Mouse (Mus musculus) right cerebral cortex, postnatal 10 days (tissue): ENCODE data around the gene Peak1.

Experiments used
- DNase-seq, 2 experiments: peaks; one replicate each; pipeline ENCODE4 v3.0.0; 2021; ENCODE audit warnings: low spot score in 2 of 2

The Peak1 gene

DNA sequence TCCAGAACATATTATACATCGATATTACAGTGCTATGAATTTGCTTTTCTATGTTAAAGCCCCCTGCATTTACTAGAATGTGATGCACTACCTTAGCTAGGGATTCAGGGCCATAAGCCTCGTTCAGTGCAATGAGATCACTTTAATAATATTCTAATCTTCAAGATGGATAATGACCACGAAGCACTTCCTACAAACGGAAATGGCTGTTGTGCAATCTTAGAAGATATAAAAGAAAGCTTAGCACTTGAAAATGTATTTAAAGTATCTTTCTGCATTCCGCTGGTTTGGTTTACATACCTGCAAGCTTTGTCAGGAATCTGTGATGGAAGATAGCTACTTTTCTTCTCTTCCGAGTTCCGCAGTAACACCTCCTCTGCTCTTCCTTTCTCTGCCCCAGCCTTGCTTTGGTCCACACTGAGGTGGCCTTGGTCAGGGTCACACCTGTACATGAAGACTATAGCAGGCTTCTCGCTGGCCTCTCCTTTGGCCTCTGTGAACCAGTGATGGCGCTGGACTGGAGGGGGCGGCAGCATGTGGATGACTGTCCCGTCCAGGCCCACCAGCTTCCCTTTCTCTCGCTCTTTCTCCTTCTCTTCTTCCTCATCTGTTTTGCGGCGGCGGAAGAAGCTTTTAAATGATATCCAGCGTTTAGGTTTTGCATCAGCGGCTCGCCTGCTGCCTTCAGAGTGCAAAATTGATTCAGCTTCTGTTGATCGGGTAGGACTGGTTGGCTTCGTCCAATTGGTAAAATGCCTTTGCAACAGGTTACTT is 160.5 kb downstream of the Peak1 start:
- DNase-seq: no peak

DNA sequence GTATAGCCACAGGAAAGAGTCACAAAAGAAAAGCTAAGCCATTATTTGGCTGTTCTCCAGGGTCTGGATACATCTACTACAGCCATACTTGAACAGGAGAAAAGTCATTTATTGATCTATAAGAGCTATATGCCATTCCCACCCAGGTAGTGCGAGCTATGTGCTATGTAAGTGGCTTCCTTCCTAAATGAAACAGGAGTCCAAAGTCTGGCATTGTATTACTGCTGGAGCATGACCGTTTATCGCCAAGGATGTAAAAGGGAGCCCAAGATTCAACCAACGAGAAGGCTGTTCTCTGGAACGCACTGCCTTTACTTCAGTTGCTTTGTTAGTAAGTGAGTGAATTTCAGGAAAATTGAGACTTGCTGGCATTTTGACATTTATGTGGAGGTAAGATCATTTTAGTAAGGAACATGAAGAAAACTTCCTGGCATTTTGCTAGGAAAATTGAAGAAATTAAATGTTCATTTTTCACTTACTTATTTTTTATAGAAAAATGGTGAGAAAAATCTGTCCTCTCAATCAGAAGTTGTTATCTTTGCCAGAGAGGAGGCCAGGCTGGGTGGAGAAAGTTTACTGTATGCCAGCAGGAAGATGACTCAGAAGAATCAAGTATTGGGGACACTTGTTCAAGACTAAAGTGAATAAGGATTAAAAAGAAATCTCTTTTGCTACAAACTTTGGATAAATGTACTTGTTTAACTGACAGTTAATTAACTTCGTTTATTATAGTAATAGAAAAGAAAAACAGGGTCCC is 162.0 kb downstream of the Peak1 start:
- no peak for DNase-seq

DNA sequence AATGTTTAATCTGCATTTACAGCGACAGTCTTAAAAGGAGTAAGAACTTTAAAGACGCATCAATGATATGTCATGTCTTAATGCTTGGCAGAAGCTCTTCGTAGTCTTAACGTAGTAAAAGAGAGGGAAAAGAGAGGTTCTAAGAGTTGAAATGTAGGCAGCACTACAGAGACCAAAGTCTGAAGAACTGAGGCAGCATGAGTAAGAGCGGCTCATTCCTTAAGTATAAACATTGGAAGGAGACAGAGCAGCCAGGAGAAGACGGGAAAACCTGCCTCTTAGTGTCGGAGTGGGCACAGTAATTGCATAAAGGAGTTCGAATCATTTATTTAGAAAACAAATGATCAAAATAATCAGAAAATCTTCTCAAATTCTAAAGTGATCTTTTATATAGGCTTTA is 173.5 kb downstream of the Peak1 start:
- DNase-seq: no peak

DNA sequence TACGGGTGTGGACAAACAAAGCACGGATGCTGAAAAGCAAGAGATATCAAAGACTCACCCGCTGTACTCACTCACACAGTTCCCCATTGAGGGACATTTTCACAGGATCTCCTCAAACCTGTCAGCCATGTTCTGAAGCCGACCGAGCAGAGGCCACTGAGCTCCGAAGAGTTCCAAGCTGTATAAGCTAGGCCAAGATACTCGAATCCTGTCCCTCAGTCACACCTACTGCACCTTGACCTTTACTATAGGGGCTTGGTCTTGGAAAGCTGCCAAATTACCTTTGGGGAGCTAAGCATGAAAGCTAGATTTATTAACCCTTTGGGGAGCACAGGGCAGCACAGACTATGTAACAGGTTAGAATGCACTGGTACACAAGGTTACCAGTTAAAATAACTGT is 174.0 kb downstream of the Peak1 start:
- no peak for DNase-seq

DNA sequence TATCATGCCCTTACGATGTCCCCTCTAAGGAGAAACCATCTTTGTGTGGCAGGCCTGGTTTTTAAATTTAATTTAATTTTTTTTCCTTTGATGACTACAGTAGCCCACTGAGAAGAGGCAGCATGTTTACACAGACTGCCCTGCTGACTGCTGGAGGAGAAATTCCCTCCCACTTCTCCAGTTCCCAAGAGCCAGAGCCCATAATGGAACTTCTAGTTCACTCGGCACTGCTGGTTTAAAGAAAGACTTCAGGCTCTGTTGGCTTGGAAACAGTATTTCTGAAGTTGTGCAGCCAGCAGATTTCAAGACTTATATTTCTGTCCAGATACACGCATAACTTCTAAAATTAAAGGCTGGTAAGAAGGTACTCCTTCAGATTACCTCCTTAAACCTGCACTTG is 175.2 kb downstream of the Peak1 start:
- peak; percentile 39 to 55 for DNase-seq

DNA sequence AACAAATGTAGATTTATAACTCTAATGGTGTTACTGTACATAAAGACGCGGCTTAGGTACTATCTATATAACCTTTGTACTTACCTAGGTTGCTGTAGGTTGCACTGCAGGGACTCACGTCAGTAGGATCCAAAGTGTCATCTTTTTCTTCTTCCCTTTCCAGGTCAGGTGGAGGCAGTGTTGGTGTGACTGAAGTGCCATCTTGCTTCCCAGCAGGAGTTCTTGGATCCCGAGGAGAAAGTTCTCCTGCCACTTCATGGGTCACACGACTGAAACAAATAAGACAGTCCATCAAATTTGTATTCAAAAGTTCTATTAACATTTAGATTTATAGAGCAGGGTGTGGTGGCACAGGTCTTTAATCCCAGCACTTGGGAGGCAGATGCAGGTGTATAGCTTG is 176.8 kb downstream of the Peak1 start:
- DNase-seq: no peak

DNA sequence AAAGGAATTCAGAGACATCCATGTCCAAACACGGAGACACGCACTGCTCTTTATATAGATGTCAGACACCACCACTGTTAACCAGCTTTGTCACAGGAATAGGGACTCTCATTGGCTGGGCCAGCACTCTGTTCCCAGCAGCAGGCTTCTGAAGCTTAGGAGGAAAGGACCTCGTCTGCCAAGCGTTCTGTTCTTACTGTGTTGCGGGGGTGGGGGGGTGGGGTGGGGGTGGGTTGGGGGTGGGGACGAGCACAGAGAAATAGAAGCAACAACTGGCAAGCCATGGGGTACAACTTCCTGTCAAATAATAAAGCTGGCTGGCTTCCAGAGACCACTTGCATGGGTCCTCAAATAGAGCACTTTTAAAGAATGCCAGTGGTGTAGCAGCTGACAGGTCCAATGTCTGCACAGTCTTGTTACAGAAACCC is 182.0 kb downstream of the Peak1 start:
- peak; percentile 57 to 66 for DNase-seq

DNA sequence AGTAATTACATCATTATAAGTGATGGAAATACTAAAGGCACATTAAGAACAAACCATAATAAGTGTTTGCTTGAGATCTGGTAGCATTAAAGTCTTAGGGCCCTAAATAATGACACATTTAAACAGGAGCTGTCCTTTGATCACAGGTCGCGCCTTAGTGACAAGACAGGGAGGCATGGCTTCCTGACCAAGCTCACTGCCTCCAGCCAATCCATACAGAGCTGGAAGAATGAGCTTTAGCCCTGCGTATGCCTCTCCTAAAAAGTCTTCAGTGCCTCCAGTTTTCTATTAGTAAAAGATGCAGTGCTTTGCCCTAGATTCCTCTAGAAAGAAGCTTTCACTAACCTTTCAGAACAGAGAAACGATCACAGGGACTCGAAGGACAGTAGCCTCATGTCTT is 182.6 kb downstream of the Peak1 start:
- DNase-seq: no peak

DNA sequence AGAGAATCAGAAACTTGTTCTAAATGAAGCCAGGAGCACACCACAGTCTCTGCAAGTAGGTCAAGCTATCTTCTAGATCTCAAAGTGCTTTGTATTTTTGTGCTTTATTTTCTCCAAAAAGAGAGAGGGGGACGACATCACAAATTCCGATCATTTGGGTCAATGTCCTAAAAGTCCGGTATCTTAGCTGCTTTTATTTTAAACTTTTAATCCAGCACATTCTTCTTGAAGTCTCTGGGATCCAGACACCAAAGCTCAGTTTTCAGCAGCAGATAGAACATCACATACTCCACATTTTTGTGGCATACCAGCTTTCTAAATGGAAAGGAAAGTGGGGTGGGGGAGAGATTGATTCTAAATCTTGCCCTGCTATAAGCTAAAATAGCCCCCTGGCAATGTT is 183.3 kb downstream of the Peak1 start:
- no peak for DNase-seq

DNA sequence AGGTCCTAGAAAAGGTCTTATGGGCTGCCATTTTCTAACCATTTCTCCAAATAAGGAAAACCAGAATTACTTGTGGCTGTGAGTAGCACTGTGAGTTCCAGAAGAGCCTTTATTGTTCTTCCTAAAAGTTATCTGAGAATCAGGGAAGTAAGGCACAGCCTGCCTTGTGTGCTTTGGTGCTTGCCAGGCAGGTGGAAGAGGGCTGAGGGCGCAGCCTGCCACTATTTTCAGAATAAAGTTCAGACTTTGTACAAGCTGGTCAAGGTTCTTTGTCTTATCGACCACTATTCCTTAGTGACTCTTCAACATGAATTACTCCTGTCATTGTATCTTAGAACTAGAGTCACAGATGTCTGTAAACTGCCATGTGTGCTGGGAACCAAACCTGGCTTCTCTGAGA is 184.6 kb downstream of the Peak1 start:
- DNase-seq: no peak

DNA sequence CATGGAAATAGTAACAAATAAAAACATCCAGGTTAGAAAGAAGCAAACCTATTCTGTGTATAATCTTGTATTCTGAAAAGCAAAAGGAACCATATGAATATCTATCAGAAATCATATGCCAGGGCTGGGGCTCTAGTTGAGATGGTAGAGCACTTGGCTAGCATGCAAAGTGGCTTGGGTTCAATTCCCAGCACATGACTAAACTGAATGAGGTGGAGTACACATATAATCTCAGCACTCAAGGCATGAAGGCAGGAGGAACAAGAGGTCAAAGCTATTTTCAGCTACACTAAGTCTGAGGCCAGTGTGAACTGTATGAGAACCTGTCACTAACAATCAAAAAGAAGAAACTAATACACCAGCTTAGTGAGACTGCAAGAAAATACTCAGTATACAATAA is 187.0 kb downstream of the Peak1 start:
- no peak for DNase-seq

DNA sequence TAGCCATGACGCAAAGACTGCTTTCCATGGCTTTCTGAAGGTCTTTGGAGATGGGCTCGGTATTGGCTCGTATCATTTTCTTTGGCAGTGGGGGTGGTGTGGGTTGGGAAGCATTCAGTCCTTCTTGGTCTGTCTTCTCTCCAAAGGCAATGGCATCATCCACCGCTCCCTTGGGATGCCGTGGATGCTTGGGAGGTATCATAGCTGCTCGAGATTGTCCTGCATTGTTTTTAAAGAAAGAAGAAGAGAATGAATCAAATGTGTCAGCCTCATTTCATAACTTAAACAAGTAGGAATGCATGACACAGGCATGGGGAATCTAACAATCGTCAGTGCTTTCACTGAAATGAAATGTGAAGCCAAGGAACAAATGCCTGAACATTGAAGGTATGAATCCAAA is 190.2 kb downstream of the Peak1 start:
- no peak for DNase-seq

DNA sequence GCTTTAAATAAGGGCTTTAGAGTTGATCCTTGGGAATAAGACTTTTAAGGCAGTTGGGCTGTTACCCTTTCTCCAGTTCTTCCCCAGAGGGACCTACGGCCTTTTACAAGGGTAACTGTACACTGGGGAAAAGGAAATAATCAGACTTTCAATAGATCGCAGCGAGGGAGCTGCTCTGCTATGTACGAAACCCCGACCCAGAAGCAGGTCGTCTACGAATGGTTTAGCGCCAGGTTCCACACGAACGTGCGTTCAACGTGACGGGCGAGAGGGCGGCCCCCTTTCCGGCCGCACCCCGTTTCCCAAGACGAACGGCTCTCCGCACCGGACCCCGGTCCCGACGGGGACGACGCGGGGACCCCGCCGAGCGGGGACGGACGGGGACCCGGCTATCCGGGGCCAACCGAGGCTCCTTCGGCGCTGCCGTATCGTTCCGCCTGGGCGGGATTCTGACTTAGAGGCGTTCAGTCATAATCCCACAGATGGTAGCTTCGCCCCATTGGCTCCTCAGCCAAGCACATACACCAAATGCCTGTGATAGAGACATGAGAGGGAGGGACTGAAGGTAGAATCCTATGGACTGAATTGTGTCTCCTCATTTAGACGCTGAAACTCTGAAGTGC is 194.3 kb downstream of the Peak1 start:
- peak; percentile 65 to 67 for DNase-seq

DNA sequence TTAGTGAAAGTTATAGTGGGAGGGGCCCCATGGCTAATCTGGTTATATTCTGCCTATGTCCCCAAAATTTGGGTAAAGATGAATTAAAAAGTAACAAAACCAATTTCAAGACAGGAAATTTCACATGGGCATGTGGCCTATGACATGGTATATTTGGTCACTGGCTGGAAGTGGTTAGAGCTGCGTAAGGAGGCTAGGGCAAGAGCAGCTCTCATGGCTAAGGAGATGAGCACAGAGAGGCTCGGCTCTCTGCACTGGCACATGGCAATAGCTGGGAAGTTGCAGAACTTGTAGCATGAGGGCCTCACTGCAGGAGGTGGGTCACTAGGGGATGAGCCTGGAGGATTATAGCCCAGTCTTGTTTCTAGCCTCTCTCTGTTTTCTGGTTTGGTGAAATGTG is 199.0 kb downstream of the Peak1 start:
- no peak for DNase-seq

DNA sequence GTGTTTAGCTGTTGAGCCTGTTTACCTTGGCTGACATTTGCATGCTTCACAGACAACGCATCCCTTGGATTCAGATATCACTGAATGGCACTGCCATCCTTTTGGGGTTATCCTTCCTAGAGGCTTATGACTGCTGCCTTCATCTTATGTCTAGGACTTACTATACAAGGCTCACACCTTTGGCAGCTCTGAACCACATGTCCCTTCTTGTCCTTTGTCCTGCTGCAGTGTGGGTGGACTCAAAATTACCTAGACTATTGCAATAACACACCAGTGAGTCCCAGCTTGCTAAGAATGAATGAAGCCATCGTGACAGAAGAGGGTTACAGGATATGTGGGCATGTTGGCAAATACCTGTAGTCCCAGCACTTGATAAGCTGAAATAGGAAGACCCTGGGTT is 199.8 kb downstream of the Peak1 start:
- no peak for DNase-seq

DNA sequence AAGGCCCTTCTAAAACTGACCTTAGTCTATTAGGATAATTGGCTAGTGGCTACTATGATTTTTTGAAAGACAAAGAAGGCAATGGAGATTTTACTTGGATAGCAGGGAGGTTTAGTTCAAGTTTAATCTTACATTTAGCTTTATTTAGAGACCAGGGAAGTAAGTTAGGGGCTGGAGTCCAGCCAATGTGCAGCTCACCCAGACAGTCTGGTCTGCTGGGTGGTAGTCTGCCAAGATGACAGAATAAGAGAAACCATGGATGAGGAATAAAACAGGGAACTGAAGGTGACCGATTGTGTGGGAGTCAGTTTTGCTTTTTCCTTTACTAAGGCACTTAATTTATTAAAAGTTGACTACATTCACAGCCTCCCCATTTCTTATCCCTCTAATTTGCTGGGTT is 200.5 kb downstream of the Peak1 start:
- peak; percentile 52 to 65 for DNase-seq

DNA sequence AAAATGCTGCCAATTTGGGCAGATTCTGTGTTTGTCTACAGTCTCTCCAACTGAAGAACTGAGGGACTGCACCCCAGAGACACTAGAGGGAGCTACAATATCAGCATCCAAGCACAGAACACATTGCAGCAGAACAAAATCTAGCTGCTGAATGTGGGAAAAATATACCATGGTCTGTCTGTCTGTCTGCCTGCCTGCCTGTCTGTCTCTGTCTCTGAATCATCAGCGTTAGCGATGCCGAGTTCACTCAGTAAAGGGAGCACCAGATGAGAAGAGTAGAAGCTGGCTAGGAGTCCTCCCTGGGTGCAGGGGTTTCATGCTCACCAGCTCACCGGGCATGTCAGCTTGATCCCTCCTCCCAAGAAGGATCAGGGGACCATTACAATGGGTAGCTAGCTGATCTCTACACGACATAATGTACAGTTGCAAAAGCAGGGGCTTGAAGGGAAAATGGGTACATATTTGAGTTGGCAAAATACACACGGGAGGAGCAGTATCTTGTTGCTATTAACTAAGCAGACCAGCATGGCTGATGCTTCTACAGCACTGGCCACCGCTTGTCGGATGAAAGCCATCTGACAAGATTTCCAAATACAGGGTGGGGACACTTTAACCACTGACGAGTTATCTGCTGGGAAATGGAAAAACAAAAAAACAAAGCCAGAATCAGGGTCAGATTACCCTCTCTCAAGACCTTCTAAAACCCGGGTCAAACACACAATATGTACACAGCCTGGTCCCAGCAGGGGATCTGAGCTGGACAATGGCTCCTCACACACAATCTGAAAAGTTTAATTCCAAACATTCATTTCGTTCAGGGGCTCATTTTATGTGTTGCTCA is 204.2 kb downstream of the Peak1 start:
- peak; percentile 81 to 83 for DNase-seq

DNA sequence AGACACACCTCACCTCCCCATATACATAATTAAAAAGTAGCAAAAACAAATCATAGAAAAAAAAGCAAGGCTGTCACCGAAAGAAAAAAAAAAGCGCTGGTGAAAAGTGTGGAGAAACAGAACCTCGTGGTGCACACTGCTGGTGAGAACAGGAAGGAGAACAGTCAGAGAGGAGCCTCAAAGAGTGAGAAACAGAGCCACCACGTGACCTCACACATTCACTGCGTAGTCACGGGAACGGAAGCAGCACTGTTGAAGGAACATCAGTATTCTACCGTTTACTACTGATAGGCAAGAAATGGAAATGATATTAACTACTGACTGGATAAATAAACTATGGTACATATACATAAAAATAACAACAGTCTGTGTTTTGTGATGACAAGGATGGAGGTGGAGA is 209.1 kb downstream of the Peak1 start:
- DNase-seq: no peak

DNA sequence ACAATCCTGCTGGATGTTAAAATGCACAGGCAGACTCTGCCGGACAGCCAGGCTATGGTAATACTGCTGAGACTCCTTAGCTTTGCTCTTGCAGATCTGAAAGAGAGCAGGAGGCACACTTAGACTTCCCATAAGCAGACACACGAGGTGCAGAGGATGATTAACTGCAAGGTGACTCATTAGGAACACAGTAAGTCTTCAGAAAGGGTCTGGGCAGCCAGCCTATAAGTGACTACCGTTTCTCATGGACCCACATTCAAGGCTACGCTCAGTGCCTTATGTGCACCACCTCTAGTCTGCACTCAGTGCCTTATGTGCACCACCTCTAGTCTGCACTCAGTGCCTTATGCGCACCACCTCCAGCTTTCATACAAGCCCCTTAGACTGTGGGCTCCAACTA is 210.4 kb downstream of the Peak1 start:
- DNase-seq: no peak

DNA sequence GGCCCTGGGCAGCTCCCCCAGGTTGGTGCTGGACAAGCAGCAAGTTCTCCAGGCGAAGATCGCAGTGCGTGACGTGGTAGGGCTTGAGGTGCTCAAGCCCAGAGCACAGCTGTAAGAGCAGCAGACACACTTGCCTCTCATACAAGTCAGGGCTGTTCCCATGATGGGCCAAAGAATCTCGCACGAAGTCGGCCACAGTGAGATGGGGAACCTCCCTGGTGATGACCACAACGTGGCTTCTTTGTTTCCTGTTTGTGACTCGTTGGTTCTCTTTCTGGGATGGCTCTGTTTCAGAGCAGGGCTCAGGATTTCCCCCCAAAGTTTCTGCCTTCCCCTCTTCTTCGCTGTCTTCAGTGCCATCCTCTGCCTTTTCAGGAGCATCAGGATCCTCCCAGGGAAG is 210.8 kb downstream of the Peak1 start:
- no peak for DNase-seq

DNA sequence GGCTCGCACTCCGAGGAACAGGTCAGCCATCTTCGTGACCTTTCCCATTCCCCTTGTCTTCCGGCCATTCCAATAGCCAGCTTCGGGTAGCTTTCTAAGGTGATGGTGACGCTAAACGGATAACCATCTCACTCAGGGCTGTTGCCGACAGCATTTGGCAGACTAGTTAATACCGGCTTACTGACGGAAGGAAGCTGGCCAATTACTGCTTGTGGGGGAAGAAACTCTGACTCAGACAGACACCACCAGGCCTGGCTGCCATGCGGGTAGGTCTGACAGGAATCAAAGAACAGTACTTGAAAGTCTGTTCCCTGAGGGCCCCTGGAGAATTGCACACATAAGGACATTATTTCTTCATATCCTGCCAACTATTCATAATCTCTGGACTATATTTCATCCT is 212.5 kb downstream of the Peak1 start:
- no peak for DNase-seq

DNA sequence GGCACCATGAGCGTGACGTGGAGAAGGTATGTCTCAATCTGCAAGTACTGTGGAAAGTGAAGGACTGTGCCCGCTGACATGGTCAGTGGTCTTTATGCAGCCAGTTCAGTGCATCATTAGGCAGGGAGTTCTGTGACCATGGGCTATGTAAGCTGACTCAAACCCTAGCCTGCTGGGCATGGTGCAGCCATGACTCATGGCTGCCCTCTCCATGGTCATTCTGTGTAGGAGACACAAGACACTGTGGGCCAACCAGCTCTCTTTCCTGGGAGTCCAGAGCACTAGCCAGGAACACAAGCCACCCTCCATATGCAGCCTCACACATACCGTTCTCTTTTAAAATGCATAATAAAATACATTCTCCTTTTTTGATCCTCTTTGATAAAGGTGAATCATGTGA is 213.6 kb downstream of the Peak1 start:
- DNase-seq: no peak
